Mouse (Mus musculus): ENCODE measurements around the gene Krtap27-1.

Krtap27-1 gene

GRCm38 (mm10) chr16:88671571-88671970 is at the start of gene Krtap27-1:
TSS of gene Krtap27-1 (minus strand) at chr16:88671671.
- no peak for DNase-seq

- DNase-seq, result no peak
Measured at GRCm38 (mm10) chr16:88720031-88720430, 48.6 kb upstream of the Krtap27-1 start.

- DNase-seq, result no peak
Measured at GRCm38 (mm10) chr16:88716549-88716948, 45.1 kb upstream of the Krtap27-1 start.

DNA sequence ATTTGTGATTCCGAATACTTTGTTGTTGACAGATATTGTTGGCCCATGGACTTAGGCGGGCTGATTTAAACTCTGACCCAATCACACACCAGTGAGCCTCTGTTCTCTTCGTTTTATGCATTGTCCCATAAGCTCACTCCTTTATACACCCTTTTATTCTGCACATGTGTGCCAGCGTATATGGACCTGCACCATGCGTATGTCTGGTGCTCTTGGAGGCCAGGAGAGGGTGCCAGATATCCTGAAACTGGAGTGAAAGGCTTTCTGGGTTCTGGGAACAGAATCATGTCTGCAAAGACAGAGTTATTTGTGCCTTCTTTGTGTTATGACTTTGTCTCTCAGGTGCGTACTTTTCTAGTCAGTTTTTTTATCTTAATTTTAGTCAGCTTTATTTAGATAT is 39.8 kb upstream of the Krtap27-1 start:
- DNase-seq, result no peak

DNA sequence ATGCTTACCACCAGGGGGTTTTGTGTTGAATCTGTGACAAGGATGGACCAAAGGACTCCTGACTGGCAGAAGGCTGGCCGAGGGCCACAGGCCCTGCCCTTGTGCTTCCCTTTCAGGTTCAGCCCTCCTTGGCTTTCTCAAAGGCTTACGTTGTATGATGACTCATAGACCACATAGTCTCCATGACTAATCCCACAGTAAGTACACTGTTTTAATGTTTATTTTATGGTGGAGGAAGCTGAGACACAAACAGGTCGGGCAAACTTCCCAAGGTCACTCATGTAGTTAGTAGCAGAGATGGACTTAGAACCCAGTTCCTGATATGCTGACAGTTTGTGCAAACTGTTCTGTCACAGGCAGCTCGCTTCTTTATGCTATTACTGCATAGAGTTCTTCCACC is 39.3 kb upstream of the Krtap27-1 start:
- no peak for DNase-seq

GRCm38 (mm10) chr16:88707496-88708012 is 36.1 kb upstream of the Krtap27-1 start, which contains the start of gene 2310061N02Rik:
TSS of gene 2310061N02Rik (minus strand) at chr16:88707962.
- no peak for DNase-seq

GRCm38 (mm10) chr16:88701072-88701864 is 29.8 kb upstream of the Krtap27-1 start:
- DNase-seq, result no peak

- DNase-seq, result no peak
Measured at GRCm38 (mm10) chr16:88696256-88696655, 24.8 kb upstream of the Krtap27-1 start.

GRCm38 (mm10) chr16:88681282-88681681 is 9.8 kb upstream of the Krtap27-1 start:
- DNase-seq, result no peak

GRCm38 (mm10) chr16:88679099-88679498 is 7.6 kb upstream of the Krtap27-1 start:
- no peak for DNase-seq

- DNase-seq, result no peak
Measured at GRCm38 (mm10) chr16:88657426-88657825, 14.0 kb downstream of the Krtap27-1 start.

GRCm38 (mm10) chr16:88651952-88652351 is 19.5 kb downstream of the Krtap27-1 start:
- no peak for DNase-seq

GRCm38 (mm10) chr16:88651082-88651481 is 20.4 kb downstream of the Krtap27-1 start:
- DNase-seq, result no peak

DNA sequence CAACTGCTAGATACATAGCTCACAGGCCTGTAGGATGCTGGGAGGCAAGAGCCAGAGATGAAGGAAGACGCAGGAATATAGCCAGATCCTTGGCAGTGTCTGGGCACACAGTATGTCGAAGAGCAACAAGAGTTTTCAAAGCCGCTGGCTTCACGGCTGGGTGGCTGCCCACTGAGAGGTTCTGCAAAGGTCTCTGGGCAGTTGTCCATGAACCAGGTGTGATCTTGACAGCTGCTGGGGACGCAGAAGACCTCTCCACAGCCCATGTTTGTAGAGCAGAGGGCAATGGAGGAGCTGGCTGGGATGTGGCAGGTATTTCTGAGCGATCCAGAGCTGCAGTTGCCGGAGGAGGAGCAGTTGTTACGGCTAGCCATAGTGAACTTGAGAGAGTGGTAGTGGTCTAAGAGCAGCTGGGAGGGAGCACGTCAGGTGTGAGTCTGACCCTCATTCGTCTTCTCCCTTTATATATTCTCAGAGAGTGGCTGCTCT is 24.1 kb downstream of the Krtap27-1 start, which contains the start of gene Krtap26-1:
TSS of gene Krtap26-1 (minus strand) at position 439 of the 489 bp plus-strand sequence.
- DNase-seq, result no peak

- DNase-seq, result no peak
Measured at GRCm38 (mm10) chr16:88646366-88647111, 24.9 kb downstream of the Krtap27-1 start.

DNA sequence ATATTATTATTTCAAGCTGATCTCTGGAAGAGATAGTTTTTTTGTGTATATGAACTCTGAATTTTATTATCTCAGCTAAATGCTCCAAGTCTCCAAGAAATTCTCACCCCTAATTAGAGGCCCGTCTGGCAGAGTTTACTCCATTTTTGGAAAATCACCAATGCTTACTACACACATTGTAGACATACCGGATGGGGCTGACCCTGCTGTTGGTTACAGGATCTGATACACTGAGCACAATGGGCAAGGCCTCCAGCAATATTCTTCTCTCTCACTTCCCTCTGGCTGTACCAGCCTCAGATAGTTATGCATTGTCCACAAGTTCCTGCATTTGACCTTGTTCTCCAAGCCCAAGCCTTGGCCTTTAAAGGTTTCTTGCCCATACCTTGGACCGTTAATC is 31.4 kb downstream of the Krtap27-1 start:
- DNase-seq, result no peak

- peak; percentile 55 for DNase-seq
Measured at GRCm38 (mm10) chr16:88635142-88635541, 36.3 kb downstream of the Krtap27-1 start.

DNA sequence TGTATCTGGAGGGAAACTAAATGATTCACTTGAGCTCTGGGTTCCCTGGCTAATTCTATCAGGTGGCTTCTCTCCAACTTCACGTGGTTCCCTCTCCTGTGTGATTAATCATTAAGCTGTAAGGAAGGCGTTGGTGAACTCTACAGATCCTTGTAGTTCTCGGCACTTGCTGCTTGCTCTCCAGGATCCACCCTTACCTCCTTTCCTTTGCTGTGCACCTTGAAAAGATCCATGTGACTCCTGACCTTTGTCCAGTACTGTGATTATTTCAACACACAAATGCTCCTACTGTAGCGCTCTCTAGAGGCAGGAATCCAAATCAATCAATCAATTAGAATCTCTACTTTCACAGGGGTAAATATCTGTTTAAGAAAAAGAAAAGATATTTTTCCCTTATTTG is 40.0 kb downstream of the Krtap27-1 start:
- peak; percentile 29 for DNase-seq

DNA sequence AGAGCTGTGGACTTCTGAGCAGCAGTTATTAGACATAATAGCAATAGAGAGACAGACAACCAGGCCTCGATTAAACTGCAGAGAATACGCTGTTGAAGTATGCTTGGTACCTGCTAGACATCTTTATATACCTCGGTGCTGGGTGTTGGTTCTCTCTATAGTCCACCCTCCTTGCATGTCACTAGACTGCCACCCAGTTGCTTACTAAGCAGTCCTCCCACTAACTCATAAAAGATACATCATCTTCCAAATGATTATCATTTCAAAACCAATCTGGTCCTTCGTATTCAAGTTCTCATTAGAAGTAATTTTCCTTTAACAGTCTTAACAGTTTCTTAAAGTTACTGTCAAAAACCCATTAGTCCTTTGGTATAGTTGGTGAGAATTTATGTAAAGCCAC is 43.9 kb downstream of the Krtap27-1 start, which contains the start of gene 2310079G19Rik:
TSS of gene 2310079G19Rik (minus strand) at position 101 of the 400 bp plus-strand sequence.
- no peak for DNase-seq
